Mouse (Mus musculus) olfactory bulb, adult 2 months (tissue): ENCODE data around the gene Olfr1126. TPM values are rescaled to one million over a fixed set of nuclear protein-coding genes. Genes with fewer than 3 reads are reported as not detected.
"Not testable (repeated sequence)": the region's sequence is repeated elsewhere in the genome, so short reads cannot be mapped to it uniquely, and the experiment has no call there.

ENCODE experiments used
- H3K27ac ChIP-seq: fragments of 200-500 bp; 2 replicates; pipeline ENCODE4 v1.5.1; 2012; ENCODE audit warnings: low read depth, low read length; ENCODE audit not compliant: insufficient read depth
- H3K4me1 ChIP-seq: fragments of 200-500 bp; 2 replicates; pipeline ENCODE4 v1.6.1; 2012; ENCODE audit warnings: low read length; ENCODE audit not compliant: control insufficient read depth, insufficient read depth
- H3K4me3 ChIP-seq: fragments of 200-500 bp; 2 replicates; pipeline ENCODE4 v1.5.1; 2012; ENCODE audit warnings: mild to moderate bottlenecking, low read depth, low read length, moderate library complexity; ENCODE audit not compliant: insufficient read depth
- CTCF ChIP-seq: fragments of 200-500 bp; IDR thresholded peaks from 2 replicates; pipeline ENCODE4 v1.5.1; 2012; ENCODE audit warnings: low read depth, mild to moderate bottlenecking, low read length, moderate library complexity; ENCODE audit not compliant: insufficient read depth
- POLR2A ChIP-seq: fragments of 200-500 bp; IDR thresholded peaks from 2 replicates; pipeline ENCODE4 v1.6.1; 2012; ENCODE audit warnings: mild to moderate bottlenecking, low read depth, low read length, moderate library complexity; ENCODE audit not compliant: insufficient read depth
- WGBS: fragments of 180-500 bp; shearing (Covaris S2); methylation state at CpG from one replicate; pipeline ENCODE4 v1.1.7; 2018; 5-methylcytosine and 5-hydroxymethylcytosine counted together
- polyA plus RNA-seq: library from polyadenylated mRNA; stranded (reverse); fragments of >200 nt; gene quantifications from 2 replicates; pipeline ENCODE4 v1.2.4, GENCODE M21; 2012; ENCODE audit warnings: low replicate concordance; ENCODE audit not compliant: missing spikeins, insufficient read depth, insufficient read length

Olfr1126 gene
- polyA plus RNA-seq, result not detected in 2 replicates

GRCm38 (mm10) chr2:87453662-87454061 lies at the start of gene Olfr1126:
Gene Olfr1126, plus strand, starts transcription at chr2:87453962.
- TF ChIP-seq POLR2A (no peak), CTCF (no peak)
- Histone ChIP-seq H3K4me3 (no peak within 1 kb of the TSS), H3K4me1 (no peaks in the 10 kb centered on the region), H3K27ac (no peak within 1 kb of the TSS)

- 94% methylated on average over 1 of the region's 1 CpGs for WGBS
- TF ChIP-seq CTCF (no peak), POLR2A (no peak)
- Histone ChIP-seq H3K27ac (no peak within 1 kb of the TSS), H3K4me1 (no peaks in the 10 kb centered on the region), H3K4me3 (no peak within 1 kb of the TSS)
These were observed 37.4 kb upstream of the Olfr1126 start, which contains the start of gene Olfr1123 for GRCm38 (mm10) chr2:87416335-87416734. Gene Olfr1123, plus strand, starts transcription at chr2:87416635.

GRCm38 (mm10) chr2:87429975-87430374 lies 23.8 kb upstream of the Olfr1126 start, which contains the start of gene Olfr1124:
Gene Olfr1124, plus strand, starts transcription at chr2:87430275.
- Histone ChIP-seq H3K27ac (no peak within 1 kb of the TSS), H3K4me3 (no peak within 1 kb of the TSS), H3K4me1 (no peaks in the 10 kb centered on the region)
- no peak for TF ChIP-seq POLR2A
- TF ChIP-seq CTCF, result no peak
- 88% methylated on average over 1 of the region's 1 CpGs for WGBS

GRCm38 (mm10) chr2:87437731-87438130 lies 16.0 kb upstream of the Olfr1126 start:
- H3K4me3 ChIP-seq, result no peak overlapping the region
- no peak for TF ChIP-seq CTCF
- no peak for TF ChIP-seq POLR2A
- no peak overlapping the region for H3K27ac ChIP-seq
- 90% methylated on average over 16 of the region's 16 CpGs for WGBS
- no peaks in the 10 kb centered on the region for H3K4me1 ChIP-seq

- no peak for TF ChIP-seq POLR2A
- no peak for TF ChIP-seq CTCF
- no peak overlapping the region for H3K27ac ChIP-seq
- H3K4me1 ChIP-seq, result no peaks in the 10 kb centered on the region
- H3K4me3 ChIP-seq, result no peak overlapping the region
- WGBS, result 88% methylated on average over 4 of the region's 4 CpGs
These were observed 8.0 kb downstream of the Olfr1126 start for GRCm38 (mm10) chr2:87461769-87462168.

GRCm38 (mm10) chr2:87480207-87480606 lies 26.4 kb downstream of the Olfr1126 start:
- Histone ChIP-seq H3K27ac (no peak overlapping the region), H3K4me1 (no peaks in the 10 kb centered on the region), H3K4me3 (no peak overlapping the region)
- TF ChIP-seq POLR2A (no peak), CTCF (no peak)

- 89% methylated on average over 4 of the region's 4 CpGs for WGBS
- no peak overlapping the region for H3K4me3 ChIP-seq
- no peak for TF ChIP-seq POLR2A
- no peak for TF ChIP-seq CTCF
- H3K27ac ChIP-seq, result no peak overlapping the region
- H3K4me1 ChIP-seq, result no peaks in the 10 kb centered on the region
These were observed 27.4 kb downstream of the Olfr1126 start for GRCm38 (mm10) chr2:87481158-87481557.

- Histone ChIP-seq H3K4me1 (no peaks in the 10 kb centered on the region), H3K4me3 (no peak overlapping the region), H3K27ac (no peak overlapping the region)
- no peak for TF ChIP-seq CTCF
- TF ChIP-seq POLR2A, result no peak
- WGBS, result 73% methylated on average over 2 of the region's 2 CpGs
These were observed 28.5 kb downstream of the Olfr1126 start for GRCm38 (mm10) chr2:87482276-87482675.

- WGBS, result 74% methylated on average over 4 of the region's 5 CpGs
- H3K27ac ChIP-seq, H3K4me1 ChIP-seq, H3K4me3 ChIP-seq: not testable (repeated sequence)
These were observed 43.2 kb downstream of the Olfr1126 start, which contains the start of gene Pramel7 for GRCm38 (mm10) chr2:87496993-87497392. Gene Pramel7, minus strand, starts transcription at chr2:87497093.

GRCm38 (mm10) chr2:87506265-87506664 lies 52.5 kb downstream of the Olfr1126 start, which contains the start of gene Pramel6:
Gene Pramel6, plus strand, starts transcription at chr2:87506565.
- TF ChIP-seq CTCF, result no peak
- no peak for TF ChIP-seq POLR2A
- Histone ChIP-seq H3K4me1 (no peaks in the 10 kb centered on the region), H3K27ac (no peak within 1 kb of the TSS), H3K4me3 (no peak within 1 kb of the TSS)
- WGBS, result 90% methylated on average over 6 of the region's 6 CpGs

Other genes starting within 250 kb of the Olfr1126 start
- not detected in 2 replicates for gene Olfr1113, start 245.0 kb upstream of the Olfr1126 start, polyA plus RNA-seq
- not detected in 2 replicates for gene Olfr1115, start 205.9 kb upstream of the Olfr1126 start, polyA plus RNA-seq
- not detected in 2 replicates for gene Olfr1116, start 186.4 kb upstream of the Olfr1126 start, polyA plus RNA-seq
- gene Olfr1118, start 146.4 kb upstream of the Olfr1126 start, polyA plus RNA-seq, result not detected in 2 replicates
- not detected in 2 replicates for gene Olfr1120, start 99.1 kb upstream of the Olfr1126 start, polyA plus RNA-seq
- not detected in 2 replicates for gene Olfr1121, start 84.1 kb upstream of the Olfr1126 start, polyA plus RNA-seq
- not detected in 2 replicates for gene Olfr1122, start 68.1 kb upstream of the Olfr1126 start, polyA plus RNA-seq
- gene Olfr1123, start 37.3 kb upstream of the Olfr1126 start, polyA plus RNA-seq, result not detected in 2 replicates
- not detected in 2 replicates for gene Olfr1124, start 23.7 kb upstream of the Olfr1126 start, polyA plus RNA-seq
- not detected in 2 replicates for gene Pramel7, start 43.1 kb downstream of the Olfr1126 start, polyA plus RNA-seq
- gene Pramel6, start 52.6 kb downstream of the Olfr1126 start, polyA plus RNA-seq, result not detected in 2 replicates
- gene Olfr153, start 77.8 kb downstream of the Olfr1126 start, polyA plus RNA-seq, result not detected in 2 replicates
- not detected in 2 replicates for gene Olfr1128, start 91.6 kb downstream of the Olfr1126 start, polyA plus RNA-seq
- not detected in 2 replicates for gene Olfr1129, start 119.9 kb downstream of the Olfr1126 start, polyA plus RNA-seq
- gene Olfr1130, start 152.2 kb downstream of the Olfr1126 start, polyA plus RNA-seq, result not detected in 2 replicates
- gene Olfr1131, start 173.1 kb downstream of the Olfr1126 start, polyA plus RNA-seq, result not detected in 2 replicates
- not detected in 2 replicates for gene Olfr1132, start 183.6 kb downstream of the Olfr1126 start, polyA plus RNA-seq
- not detected in 2 replicates for gene Olfr1133, start 193.4 kb downstream of the Olfr1126 start, polyA plus RNA-seq
- gene Olfr1134, start 204.5 kb downstream of the Olfr1126 start, polyA plus RNA-seq, result not detected in 2 replicates
- gene Olfr1135, start 219.7 kb downstream of the Olfr1126 start, polyA plus RNA-seq, result not detected in 2 replicates
- not detected in 2 replicates for gene Olfr1136, start 240.0 kb downstream of the Olfr1126 start, polyA plus RNA-seq